Comparison of ENCODE assay signal across 8 mouse cellular contexts in the genomic region with DNA sequence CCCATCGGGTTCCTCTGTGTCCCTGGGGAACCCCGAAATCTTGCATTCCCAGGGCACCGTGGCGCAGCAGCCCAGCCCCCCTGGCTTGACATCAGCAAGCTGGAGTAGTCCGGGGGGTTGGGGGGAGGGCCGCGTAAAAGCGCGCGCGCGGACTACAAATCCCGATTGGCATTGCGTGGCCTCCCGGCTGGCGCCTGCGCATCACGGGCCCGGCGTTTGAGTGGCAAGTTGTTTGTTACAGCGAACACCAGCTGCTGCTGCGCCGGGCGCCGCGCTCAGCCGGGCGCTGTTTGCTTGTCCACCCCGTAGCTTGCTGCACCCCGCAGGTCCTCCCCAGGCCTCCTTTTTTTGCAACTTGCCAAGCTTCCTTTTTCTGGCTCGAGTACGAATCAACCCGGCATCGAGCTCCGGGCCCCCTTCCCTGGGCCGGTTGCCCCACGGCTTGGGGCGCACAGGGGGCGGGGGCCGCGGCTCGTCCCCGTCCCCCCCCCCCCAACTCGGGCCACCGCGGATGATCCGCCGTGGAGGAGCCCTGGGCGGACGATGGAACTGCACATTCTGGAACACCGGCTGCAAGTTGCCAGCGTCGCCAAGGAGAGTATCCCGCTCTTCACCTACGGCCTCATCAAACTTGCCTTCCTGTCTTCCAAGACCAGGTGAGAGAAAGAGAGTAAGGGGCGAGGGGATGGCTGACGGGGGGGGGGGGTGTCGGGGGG. TPM values are rescaled to one million over a fixed set of nuclear protein-coding genes. Genes with fewer than 3 reads are reported as not detected.
A peak's percentile ranks its signal among the peaks of the same experiment; 100 is the strongest.
DNase-seq lines count a peak whose midpoint lies in the region; ATAC-seq lines count a peak whose summit lies in the region.

TSS of gene Castor2 (plus strand) at position 216 of the 716 bp plus-strand sequence.

- H3K36me3 ChIP-seq in intestine, embryonic 15.5 days = no peaks in the 10 kb centered on the region

- H3K9me3 ChIP-seq in intestine, embryonic 15.5 days = no peaks in the 10 kb centered on the region

- intact Hi-C loops in left cerebral cortex, postnatal 14 days (cut with DNase I) = no loop called here

- ATAC-seq in intestine, embryonic 15.5 days = peak; percentile 85
- ATAC-seq in megakaryocyte-erythroid progenitor cell, adult 5-6 weeks (replicated peaks; ENCODE audit: low FRiP score, low TSS enrichment, poor library complexity, severe bottlenecking) = peak; percentile 96

- peaks cover 26% of the 10 kb centered on the region; the same call in 1 of the 2 replicates for H3K4me1 ChIP-seq in intestine, embryonic 15.5 days (replicated peaks)

- peak; percentile 88 for DNase-seq in adrenal gland, adult 18-20 months (ENCODE audit: low spot score in 2 of 2)
- DNase-seq in embryo, embryonic 10.5 days (ENCODE audit: low spot score) = peak; percentile 96
- peak; percentile 86 to 93 for DNase-seq in gastrocnemius, postnatal 4 days (ENCODE audit: low spot score in 2 of 2)
- peak; percentile 98 for DNase-seq in left cerebral cortex, postnatal 14 days (ENCODE audit: low spot score in 2 of 2)
- DNase-seq in right cerebral cortex, postnatal 14 days = peak; percentile 97
- peak; percentile 86 for DNase-seq in urinary bladder, postnatal 25 days (ENCODE audit: low spot score)

- peak within 1 kb of the TSS; percentile 32; the same call in 1 of the 2 replicates for H3K27ac ChIP-seq in intestine, embryonic 15.5 days

- H3K4me2 ChIP-seq in intestine, embryonic 15.5 days (replicated peaks) = peak within 1 kb of the TSS; percentile 95

- peak within 1 kb of the TSS; percentile 73 for H3K4me3 ChIP-seq in intestine, embryonic 15.5 days (replicated peaks)

- WGBS in intestine, embryonic 15.5 days = under 1% methylated on average over 56 of the region's 58 CpGs

- H3K27me3 ChIP-seq in intestine, embryonic 15.5 days (replicated peaks) = no peaks in the 10 kb centered on the region

- peak within 1 kb of the TSS; percentile 75 for H3K9ac ChIP-seq in intestine, embryonic 15.5 days

RNA-seq across cellular contexts. Expression of gene Castor2, which starts in this region (rescaled TPM):
- 10 to 100 TPM; 12.4 to 14.0 TPM for total RNA-seq in adrenal gland, adult 18-20 months (2021)
- total RNA-seq in gastrocnemius, postnatal 4 days (2021) = 100 to 1,000 TPM in 1 of 2 experiments, 10 to 100 TPM in 1; 92.5 to 118 TPM
- polyA plus RNA-seq in intestine, embryonic 15.5 days (2015; fragmentation: Nextera tagmentation; extraction: Ambion mirVana) = 5.1 and 7.7 TPM in 2 replicates
- 10 to 100 TPM; 65.7 to 67.8 TPM for total RNA-seq in left cerebral cortex, postnatal 14 days (2021)
- total RNA-seq in megakaryocyte-erythroid progenitor cell, adult 5-6 weeks (2014; fragmentation: Nextera tagmentation) = 0.31 and 7.3 TPM in 2 replicates
- 0.53 and 1.0 TPM in 2 replicates for total RNA-seq in megakaryocyte-erythroid progenitor cell, adult 5-6 weeks (2017)

Comparison
In these comparisons a context has a peak if more than half of its experiments do, and no peak if none do; other contexts are left out.
1. Peak in every context shown above with its lines: DNase-seq, ATAC-seq, H3K4me3 ChIP-seq and H3K27ac ChIP-seq.